Mouse (Mus musculus) MEL (cell line): ENCODE data around the gene Bag3.

Experiments
- CTCF ChIP-seq, 3 experiments: IDR thresholded peaks in 2 of 3; conservative IDR thresholded peaks in 1 of 3; 2 replicates each; pipeline ENCODE4 v1.5.1; 2011 to 2012; ENCODE audit warnings: low read length in 3 of 3, low read depth in 2 of 3, mild to moderate bottlenecking in 2 of 3, improper control_type of control experiment in 1 of 3, inconsistent platforms in 1 of 3, mixed read lengths in 1 of 3, moderate library complexity in 1 of 3; ENCODE audit not compliant: control insufficient read depth in 1 of 3, insufficient read depth in 1 of 3, poor library complexity in 1 of 3, severe bottlenecking in 1 of 3
- RCOR1 ChIP-seq: IDR thresholded peaks from 2 replicates; pipeline ENCODE4 v1.6.1; 2012; ENCODE audit warnings: low read depth, mild to moderate bottlenecking, inconsistent platforms, low read length, improper control_type of control experiment
- USF1 ChIP-seq: IDR thresholded peaks from 2 replicates; pipeline ENCODE4 v1.6.1; 2014; ENCODE audit warnings: low read depth, mild to moderate bottlenecking, inconsistent platforms, low read length, improper control_type of control experiment, moderate library complexity

- TF ChIP-seq USF1 (no peak), RCOR1 (no peak), CTCF (IDR thresholded peaks at IDR 0.05 in 2 of 3, conservative IDR thresholded peaks at IDR 0.05 in 1 of 3; ENCODE audit: control insufficient read depth in 1 of 3, insufficient read depth in 1 of 3, low read depth in 2 of 3, low read length in 3 of 3, poor library complexity in 1 of 3, severe bottlenecking in 1 of 3) (no peak)
Measured at GRCm38 (mm10) chr7:128575794-128576193, 52.4 kb downstream of the Bag3 start.
